Mouse (Mus musculus): ENCODE data around the gene Tchp.

The Tchp gene

DNA sequence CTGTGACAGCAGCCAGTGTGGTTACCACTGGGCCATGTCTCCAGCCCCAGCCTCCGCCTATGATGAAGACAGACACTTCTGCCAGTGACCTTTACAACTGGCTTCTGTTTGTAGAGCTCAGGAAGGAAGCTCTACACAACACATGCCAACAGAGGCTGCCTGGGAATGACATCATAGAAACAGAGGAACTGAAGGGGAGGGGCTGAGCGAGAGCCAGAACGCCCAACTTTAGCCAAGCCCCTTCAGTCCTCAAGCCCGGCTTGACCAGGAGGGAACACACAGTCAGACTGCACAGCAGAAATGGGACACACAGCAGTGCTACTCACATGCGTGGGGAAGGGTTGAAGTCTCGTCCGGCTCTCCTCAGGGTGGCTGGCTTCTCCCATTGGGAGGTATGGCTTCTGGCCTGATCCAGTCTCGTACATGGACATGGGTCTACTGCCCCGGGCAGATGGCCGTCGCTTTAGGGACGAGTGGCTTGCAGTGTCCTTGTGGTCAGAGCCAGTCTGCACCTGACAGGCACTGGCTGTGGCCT, 31.2 kb downstream of the Tchp start:
- no peak for DNase-seq (ENCODE audit: low read depth, low spot score)

DNA sequence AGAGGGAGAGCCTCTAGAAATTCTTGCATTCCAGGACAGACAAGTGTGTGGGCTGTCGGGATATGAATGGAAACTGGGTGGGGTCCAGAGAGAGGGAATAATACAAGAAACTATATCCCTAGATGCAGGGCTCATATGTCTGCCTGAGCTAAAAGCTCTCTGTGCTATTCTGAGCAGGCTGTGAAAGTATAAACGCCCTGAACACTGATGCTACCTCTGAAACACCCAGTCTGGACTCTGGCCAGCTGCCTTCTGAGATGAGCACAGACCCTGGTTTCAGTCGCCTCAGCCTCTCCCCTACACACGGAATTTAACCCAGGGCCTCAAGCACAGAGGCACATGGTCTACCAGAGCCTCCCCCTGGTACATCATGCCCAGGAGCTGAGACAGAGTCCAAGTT, 33.0 kb downstream of the Tchp start:
- no peak for DNase-seq (ENCODE audit: low read depth, low spot score)

DNA sequence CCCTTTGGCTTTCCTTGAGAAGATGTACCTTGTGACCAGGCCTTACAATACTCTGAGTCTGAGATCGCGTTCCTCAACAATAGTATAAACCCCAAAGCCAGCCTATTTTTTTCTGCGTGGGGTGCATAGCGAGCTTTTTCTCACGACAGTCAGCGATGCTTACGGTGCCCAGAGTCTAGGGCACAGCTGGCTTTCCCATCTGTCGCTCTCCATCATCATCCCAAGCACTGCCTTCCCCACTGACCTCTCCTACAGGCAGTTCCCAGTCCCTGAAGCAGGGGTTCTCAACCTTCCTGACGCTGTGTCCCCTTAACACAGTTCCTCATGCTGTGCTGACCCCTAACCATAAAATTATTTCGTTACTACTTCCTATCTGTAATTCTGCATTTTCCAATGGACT, 35.0 kb downstream of the Tchp start:
- DNase-seq (ENCODE audit: low read depth, low spot score), result no peak

DNA sequence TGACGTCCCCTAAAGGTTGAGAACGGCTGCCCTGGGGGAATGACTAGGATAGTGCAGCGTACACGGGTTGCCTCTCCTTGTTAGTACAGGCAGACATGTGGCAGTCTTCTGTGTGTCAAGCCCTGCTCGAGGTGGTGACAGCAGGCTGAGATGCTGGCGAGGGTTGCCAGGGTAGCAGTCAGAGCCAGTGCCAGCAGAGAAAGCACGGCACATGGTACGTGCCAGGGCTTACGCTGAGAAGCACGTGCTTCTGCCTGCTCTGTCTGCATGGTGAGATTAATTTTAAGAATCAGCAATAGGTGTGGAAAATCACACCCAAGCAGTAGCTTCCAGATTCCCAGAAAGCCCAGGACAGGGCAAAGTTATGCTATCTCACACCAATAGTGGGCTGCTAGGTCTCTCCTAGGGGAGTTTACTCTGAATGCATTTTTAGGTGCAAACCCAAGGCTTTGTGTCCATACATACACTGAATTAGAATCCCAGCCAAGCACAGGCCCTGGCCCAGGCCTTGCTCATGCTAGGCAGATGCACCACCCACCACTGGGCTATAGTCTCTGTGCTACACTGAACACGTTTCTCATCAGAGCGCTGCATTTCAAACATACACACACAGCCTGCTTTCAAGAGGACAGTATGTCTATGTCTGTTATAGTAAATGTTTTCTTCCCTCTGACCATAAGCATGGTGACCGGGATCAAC, 35.6 kb downstream of the Tchp start:
- DNase-seq (ENCODE audit: low read depth, low spot score), result no peak

DNA sequence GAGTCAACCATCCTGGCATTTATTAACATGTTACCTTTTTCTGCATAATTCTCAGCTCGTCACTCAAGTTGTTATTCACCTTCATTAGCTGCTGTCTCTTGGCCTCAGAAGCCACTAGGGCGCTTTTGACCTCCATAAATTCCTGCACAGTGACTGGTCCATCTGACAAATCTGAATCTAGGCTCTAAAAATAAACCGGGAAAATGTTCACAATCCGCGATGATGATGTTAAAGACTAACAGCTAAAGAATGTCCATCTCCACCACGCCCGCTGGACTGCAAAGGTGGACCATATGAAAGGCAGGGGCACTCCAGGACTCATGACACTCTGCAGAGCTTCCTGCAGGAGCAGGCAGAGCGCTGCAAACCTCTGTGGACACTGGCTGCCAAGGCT, 36.1 kb downstream of the Tchp start:
- DNase-seq (ENCODE audit: low read depth, low spot score), result no peak

DNA sequence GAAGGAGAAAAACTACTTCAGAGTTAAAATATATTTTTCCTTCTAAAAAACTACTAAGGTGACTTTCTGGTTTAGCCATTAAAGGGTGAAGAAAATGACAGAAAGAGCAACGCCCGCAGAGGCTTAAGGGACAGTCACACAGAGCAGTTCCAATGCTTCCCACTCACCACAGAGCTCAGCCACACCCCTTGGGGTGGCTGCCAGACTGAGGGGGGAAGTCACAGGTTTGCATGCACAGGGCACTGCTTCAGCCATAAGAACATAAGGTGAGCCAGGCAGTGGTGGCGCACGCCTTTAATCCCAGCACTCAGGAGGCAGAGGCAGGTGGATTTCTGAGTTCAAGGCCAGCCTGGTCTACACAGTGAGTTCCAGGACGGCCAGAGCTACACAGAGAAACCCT, 38.0 kb downstream of the Tchp start:
- no peak for DNase-seq (ENCODE audit: low read depth, low spot score)

DNA sequence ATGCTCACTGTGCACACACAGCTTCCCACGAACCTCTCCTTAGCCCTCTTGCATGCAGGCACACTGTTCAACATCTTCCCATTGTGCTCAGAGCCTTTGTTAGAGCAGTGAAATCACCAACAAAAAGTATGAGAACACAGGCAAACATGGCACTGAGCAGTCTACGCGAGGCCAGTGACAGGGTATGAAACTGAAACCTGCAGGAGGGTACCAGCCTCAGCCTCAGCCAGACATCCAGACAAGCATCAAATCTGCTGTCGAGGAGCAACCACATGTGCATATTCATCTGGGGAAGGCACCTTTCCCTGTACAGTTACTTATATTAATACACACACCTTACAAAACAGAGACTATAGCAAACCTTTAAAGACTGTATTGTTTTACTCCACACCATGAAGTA, 39.3 kb downstream of the Tchp start:
- no peak for DNase-seq (ENCODE audit: low read depth, low spot score)

DNA sequence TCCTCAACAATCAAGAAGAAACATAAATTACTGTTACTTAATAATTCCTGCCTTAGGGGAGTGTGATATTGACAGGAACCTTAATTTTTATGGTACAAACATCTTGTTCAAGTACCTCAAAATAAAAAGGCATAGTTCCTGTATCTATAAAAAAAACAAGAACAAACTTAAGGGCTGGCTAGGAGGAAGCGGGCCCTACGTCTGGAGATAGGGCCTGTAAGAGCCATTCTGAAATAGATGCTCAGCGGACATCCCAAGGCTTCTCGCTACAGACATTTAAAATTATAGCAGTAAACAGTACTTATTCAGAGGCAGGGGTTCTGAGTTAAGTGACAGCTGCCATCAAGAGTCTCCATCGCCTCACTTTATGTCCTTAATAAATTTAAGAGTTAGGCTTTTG, 40.0 kb downstream of the Tchp start:
- DNase-seq (ENCODE audit: low read depth, low spot score), result no peak

DNA sequence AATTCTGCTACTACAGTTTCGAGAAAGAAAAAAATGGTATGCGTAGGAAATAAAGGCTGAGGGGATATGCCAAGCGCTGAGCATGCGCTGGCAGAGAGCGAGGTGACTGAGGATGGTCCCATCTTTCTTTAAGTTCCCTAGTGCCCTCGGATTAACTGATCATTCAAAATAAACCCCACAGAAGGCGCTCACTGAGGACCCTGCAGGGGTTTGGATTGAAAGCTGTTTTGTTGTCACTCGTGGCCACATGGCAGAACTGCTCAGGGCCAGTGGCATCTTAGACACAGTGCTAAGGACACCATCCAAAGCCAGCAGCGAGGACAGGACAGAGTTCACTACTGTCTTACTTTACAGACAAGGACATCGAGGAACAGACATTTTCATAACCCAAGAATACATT, 42.8 kb downstream of the Tchp start:
- no peak for DNase-seq (ENCODE audit: low read depth, low spot score)

DNA sequence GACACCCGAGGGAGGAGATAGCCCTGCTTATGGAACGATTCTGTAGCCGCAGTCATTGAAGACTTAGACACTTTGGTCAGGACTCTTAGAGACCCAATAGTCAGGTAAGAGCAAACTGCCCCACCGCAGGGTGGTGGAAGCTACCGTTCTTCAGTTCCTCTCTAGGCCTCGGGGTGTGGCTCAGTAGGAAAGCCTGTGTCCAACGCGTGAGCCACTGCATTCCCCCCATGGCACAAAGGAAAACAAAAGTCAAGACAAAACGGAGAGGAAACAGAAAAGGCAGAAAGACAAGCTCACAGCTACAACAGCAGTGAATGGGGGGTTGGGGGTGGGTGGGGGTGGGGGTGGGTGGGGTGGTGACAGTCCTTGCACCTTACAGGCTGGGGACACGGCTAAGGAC, 44.8 kb downstream of the Tchp start:
- no peak for DNase-seq (ENCODE audit: low read depth, low spot score)

DNA sequence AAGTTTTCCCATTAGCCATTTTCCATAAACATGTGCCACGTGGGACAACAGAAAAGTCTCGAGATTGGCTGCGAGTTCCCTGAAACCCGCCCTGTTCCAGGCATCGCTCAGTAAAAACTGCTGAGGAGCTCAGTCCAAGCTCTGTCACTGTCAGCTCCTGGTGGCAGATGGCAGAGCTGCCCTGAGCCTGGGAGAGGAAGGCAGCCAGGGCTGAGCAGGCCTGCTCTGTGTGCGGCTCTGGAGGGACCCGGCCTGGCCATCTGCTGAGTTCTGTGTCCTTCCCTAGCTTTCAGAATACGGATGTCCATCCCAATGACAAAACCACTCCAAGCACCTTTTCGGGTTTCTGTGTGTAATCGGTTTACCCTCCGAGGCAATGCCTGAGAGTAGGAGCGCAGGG, 45.8 kb downstream of the Tchp start:
- no peak for DNase-seq (ENCODE audit: low read depth, low spot score)

DNA sequence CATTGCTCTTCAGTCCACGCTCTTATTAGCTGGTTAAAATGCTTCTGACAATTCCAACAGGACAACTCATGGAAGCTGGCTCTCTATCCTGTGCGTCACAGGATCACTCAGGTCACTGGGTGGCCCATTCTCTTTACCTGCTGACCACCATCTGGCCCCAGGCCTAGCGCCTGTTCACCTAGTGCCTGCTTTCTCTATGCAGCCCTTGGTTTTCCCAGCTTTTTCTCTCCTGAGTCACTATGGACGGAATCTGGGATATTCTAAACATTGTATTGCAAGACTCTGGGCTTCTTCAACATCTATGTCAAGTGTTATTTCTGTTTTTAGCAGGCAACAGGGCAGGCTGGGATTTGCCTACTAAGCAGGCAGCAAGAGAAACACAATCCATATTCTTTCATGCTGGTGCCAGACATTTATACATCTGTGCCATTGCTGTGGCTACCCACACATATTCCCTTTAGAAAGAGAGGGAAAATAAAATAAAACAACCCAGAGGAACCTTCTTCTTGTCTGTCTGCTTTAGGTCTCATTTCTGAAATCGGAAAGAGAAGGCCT, 52.1 kb downstream of the Tchp start:
- DNase-seq (ENCODE audit: low read depth, low spot score), result no peak

DNA sequence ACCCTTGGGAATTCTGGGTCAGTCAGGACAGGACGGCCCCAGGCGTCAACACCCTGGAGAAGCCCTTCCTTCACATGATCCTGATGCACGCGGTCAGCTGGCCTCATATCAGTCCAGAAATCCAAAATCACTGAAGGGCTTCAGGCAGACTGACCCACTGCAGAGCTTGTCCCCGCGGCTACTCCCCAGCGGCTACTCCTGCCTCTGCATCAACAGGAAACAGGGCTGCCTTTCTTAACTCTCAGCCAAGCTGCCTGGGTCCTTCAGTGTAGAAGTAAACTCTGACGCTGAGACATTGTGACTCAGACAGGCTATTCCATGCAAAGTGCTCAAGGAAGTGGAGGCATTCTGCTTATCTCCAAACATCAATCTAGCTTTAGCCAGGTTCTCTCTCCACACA, 54.4 kb downstream of the Tchp start:
- no peak for DNase-seq (ENCODE audit: low read depth, low spot score)

DNA sequence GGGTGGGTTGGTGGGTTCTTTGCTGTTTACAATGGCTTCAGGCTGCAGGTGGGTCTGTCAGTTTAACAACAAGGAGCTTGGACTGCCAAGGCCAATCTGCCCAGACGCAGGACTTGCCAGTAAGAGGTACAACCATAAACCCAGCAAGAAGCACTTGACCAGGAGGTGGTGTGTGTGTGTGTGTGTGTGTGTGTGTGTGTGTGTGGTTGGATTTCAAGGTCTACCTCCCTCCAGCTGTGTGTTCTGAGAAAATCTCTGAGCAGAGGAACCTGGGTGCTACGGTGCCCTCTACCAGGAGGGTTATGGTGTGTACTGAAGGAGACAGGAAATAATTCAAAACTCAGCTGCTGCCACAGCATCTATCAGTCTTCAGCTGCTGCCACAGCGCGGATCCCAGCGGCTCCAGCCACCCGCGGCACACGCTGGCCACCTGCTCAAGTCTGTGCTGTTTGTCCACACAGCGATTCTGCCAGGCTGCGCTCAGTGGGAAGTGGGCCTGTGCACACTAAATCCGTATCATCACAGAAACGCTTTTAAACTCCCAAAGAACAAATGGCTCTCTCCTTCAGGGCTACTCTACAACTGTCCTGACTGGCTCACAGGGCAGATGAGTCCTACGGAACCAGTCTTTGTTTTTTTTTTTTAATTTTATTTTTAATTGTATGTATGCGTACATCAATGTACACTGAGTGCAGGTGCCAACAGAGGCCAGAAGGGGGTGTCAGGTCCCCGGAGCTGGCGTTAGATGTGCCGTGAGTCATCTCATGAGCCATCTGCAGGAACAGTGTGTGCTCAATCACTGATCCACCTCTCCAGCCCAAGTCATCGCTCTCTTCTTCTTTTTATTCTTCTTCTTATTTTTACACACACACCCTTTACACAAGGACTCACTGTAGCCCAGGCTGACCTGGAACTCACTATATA, 57.5 kb downstream of the Tchp start:
- DNase-seq (ENCODE audit: low read depth, low spot score), result peak; percentile 60

DNA sequence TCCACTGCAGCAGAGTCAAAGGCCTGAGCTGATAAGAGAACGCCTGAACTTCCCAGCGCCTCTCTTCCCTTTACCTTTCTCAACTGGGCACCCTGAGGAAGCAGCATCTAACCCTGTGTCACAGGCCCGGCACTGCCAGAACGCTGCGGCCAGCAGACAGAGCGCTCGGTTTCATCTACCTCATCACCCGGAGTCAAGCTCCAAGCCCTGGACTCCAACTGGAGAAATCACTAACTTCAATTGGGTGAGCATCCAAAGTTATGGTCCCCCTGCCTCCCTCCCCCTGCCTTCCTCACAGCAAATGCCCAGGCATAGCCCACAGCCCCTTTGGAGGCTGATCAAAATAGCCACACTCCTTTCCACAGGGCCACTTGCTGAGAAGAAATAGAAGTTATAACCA, 59.1 kb downstream of the Tchp start:
- no peak for DNase-seq (ENCODE audit: low read depth, low spot score)

DNA sequence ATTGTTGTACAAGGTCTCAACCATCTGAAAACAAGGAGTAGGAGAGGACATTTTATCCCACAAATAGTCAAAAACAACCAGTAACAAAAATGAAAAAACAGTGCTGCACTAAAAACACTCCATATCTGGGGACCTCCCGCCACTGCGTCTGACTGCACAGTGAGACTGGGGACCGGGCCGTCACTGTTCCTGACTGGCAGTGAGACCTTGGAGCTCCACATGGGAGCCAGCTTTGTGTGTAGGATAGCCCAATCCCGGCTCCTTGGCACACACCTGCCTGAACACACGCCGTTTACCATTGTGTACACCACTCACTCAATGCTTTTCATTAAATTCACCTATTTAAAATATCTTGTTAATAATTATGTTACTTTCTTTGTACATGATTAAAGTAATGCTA, 59.6 kb downstream of the Tchp start:
- no peak for DNase-seq (ENCODE audit: low read depth, low spot score)

DNA sequence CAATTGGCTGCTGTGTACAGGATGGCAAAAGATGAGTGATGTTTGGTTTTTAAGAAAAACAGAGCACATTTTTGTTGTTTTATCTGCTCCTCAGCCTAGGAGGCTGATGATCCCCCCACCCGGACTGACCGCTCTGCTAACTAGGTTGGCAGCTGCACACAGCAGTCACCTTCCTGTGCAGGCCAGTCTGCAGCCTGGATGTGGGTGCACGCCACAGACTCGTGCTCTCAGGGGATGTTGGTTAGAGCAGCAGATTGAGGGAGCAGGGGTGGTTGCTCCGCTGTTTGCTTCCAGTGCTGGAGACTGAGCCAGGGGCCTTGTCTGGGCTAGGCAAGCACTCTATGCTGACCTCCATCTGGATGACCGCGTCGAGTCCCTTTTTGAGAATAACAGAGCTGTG, 62.2 kb downstream of the Tchp start:
- DNase-seq (ENCODE audit: low read depth, low spot score), result no peak

DNA sequence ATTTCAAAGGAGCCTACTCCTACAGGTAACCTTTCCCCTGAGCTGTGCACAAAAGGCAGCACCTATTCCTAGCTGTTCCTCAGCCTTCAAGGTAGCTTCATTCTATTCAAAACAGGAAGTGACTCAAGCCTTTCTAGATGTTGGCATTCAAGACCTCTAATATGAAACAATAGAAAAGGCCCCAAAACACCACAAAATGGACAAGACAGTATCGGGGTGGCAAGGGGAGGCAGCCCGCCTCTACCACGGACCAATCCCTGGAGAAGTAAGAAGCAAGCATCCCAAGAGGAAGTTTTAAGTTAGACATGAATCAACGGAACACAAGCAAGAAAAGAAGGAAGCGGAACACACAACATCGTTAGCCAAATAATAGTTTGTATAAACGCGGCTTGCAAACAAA, 64.2 kb downstream of the Tchp start:
- DNase-seq (ENCODE audit: low read depth, low spot score), result no peak

All from ES-CJ7 (cell line).